Mouse (Mus musculus) Patski (cell line): Measurements from ENCODE around the gene Fkbp14. TPM values are rescaled to one million over a fixed set of nuclear protein-coding genes. Genes with fewer than 3 reads are reported as not detected.

ENCODE experiments used
- ATAC-seq: fragments of 100-300 bp; one replicate; pipeline ENCODE4 v1.8.0; 2021
- CTCF ChIA-PET: fragments of 350-600 bp; sonication (Branson Sonifier 250); formaldehyde crosslinking; loops from one replicate; lab custom pipeline; 2022; ENCODE audit warnings: inconsistent platforms; lab: Charles Lee
- POLR2A ChIA-PET: fragments of 350-600 bp; sonication (Branson Sonifier 250); formaldehyde crosslinking; loops from one replicate; lab custom pipeline; 2022; ENCODE audit warnings: antibody characterized with exemption, inconsistent platforms; lab: Charles Lee
- DNase-seq: peaks from one replicate; pipeline ENCODE4 v3.0.0-alpha.2; 2011; ENCODE audit warnings: low read depth, low spot score
- H3K27me3 ChIP-seq: fragments of 371-371 bp; one replicate; pipeline ENCODE4 v1.5.1; 2021
- CTCF ChIP-seq: fragments of 100-300 bp; IDR thresholded peaks from one replicate; pipeline ENCODE4 v1.5.1; 2021
- in situ Hi-C: fragments of 300-500 bp; cut with MboI; formaldehyde crosslinking; loops from 3 replicates; pipeline ENCODE4 v1.11.1; 2018; ENCODE audit warnings: low pct_unique_long_range_greater_than_20kb, mixed read lengths
- polyA plus RNA-seq: library from polyadenylated mRNA; unstranded; gene quantifications from one replicate; pipeline ENCODE4 v1.2.3, GENCODE M21; 2021

Gene Fkbp14
- polyA plus RNA-seq, 1 experiment from 2014 or later: 21.6 TPM

- POLR2A ChIA-PET: interaction anchor here (1.3 kb wide), 1 partner anchor 9 kb away, joined by 3 read pairs; no protein-coding TSS in a partner anchor
- no peak for ATAC-seq
- CTCF ChIA-PET: interaction anchor here (1.4 kb wide), 1 partner anchor 10 kb away, joined by 4 read pairs; no protein-coding TSS in a partner anchor
Measured at GRCm38 (mm10) chr6:54565012-54565411, 32.1 kb downstream of the Fkbp14 start.

GRCm38 (mm10) chr6:54564506-54564991, 32.6 kb downstream of the Fkbp14 start:
- ChIA-PET CTCF (interaction anchor here (1.0 to 1.4 kb wide), 2 partner anchors 9 to 10 kb away, joined by 3 to 4 read pairs; no protein-coding TSS in a partner anchor), POLR2A (interaction anchor here (1.3 kb wide), 1 partner anchor 9 kb away, joined by 3 read pairs; no protein-coding TSS in a partner anchor)
- no peak for DNase-seq
- in situ Hi-C loops: no loop called here
- ATAC-seq: no peak
- no peaks in the 10 kb centered on the region for H3K27me3 ChIP-seq
- no peak for TF ChIP-seq CTCF

More at GRCm38 (mm10) chr6:54565012-54565411, 32.1 kb downstream of the Fkbp14 start:
- in situ Hi-C loops: no loop called here
- H3K27me3 ChIP-seq: no peaks in the 10 kb centered on the region
- DNase-seq: no peak
- TF ChIP-seq CTCF: no peak

GRCm38 (mm10) chr6:54563561-54563960, 33.5 kb downstream of the Fkbp14 start:
- no peak for ATAC-seq
- CTCF ChIA-PET: interaction anchor here (1.0 kb wide), 1 partner anchor 11 kb away, joined by 3 read pairs; no protein-coding TSS in a partner anchor
- in situ Hi-C loops: no loop called here

GRCm38 (mm10) chr6:54562018-54562809, 34.9 kb downstream of the Fkbp14 start:
- CTCF ChIA-PET: interaction anchor here (1.0 kb wide), 1 partner anchor 17 kb away, joined by 3 read pairs; no protein-coding TSS in a partner anchor
- in situ Hi-C loops: no loop called here

More at GRCm38 (mm10) chr6:54563561-54563960, 33.5 kb downstream of the Fkbp14 start:
- TF ChIP-seq CTCF: no peak
- DNase-seq: no peak
- H3K27me3 ChIP-seq: no peaks in the 10 kb centered on the region
- POLR2A ChIA-PET: no interaction called here

GRCm38 (mm10) chr6:54558466-54558865, 38.6 kb downstream of the Fkbp14 start:
- in situ Hi-C loops: no loop called here
- ATAC-seq (no peak), DNase-seq (no peak)
- H3K27me3 ChIP-seq: no peaks in the 10 kb centered on the region
- no peak for TF ChIP-seq CTCF
- ChIA-PET CTCF (no interaction called here), POLR2A (no interaction called here)

More at GRCm38 (mm10) chr6:54562018-54562809, 34.9 kb downstream of the Fkbp14 start:
- POLR2A ChIA-PET: no interaction called here
- no peak for ATAC-seq
- DNase-seq: no peak
- no peak for TF ChIP-seq CTCF
- no peaks in the 10 kb centered on the region for H3K27me3 ChIP-seq

- ChIA-PET CTCF (no interaction called here), POLR2A (no interaction called here)
- in situ Hi-C loops: no loop called here
- ATAC-seq: no peak
- no peak for DNase-seq
- no peaks in the 10 kb centered on the region for H3K27me3 ChIP-seq
- no peak for TF ChIP-seq CTCF
Measured at GRCm38 (mm10) chr6:54557671-54558070, 39.4 kb downstream of the Fkbp14 start.

- no peak for DNase-seq
- ATAC-seq: no peak
- no peak for TF ChIP-seq CTCF
- ChIA-PET CTCF (interaction anchor here (1.9 kb wide), 1 partner anchor 9 kb away, joined by 4 read pairs; no protein-coding TSS in a partner anchor), POLR2A (no interaction called here)
- H3K27me3 ChIP-seq: no peaks in the 10 kb centered on the region
- in situ Hi-C loops: no loop called here
Measured at GRCm38 (mm10) chr6:54555816-54556215, 41.3 kb downstream of the Fkbp14 start.

- H3K27me3 ChIP-seq: no peaks in the 10 kb centered on the region
- ATAC-seq: no peak
- POLR2A ChIA-PET: interaction anchor here (0.6 kb wide), 1 partner anchor 379 kb away, joined by 3 read pairs; no protein-coding TSS in a partner anchor
- no peak for TF ChIP-seq CTCF
- in situ Hi-C loops: no loop called here
- no peak for DNase-seq
- CTCF ChIA-PET: interaction anchor here (0.8 to 1.9 kb wide), 2 partner anchors 10 to 13 kb away, joined by 3 to 4 read pairs; no protein-coding TSS in a partner anchor
Measured at GRCm38 (mm10) chr6:54554341-54555110, 42.6 kb downstream of the Fkbp14 start.

GRCm38 (mm10) chr6:54553632-54554031, 43.5 kb downstream of the Fkbp14 start:
- no peak for TF ChIP-seq CTCF
- no peaks in the 10 kb centered on the region for H3K27me3 ChIP-seq
- ChIA-PET CTCF (no interaction called here), POLR2A (interaction anchor here (0.6 kb wide), 1 partner anchor 378 kb away, joined by 3 read pairs; no protein-coding TSS in a partner anchor)
- no peak for ATAC-seq
- in situ Hi-C loops: no loop called here
- no peak for DNase-seq
